Mouse (Mus musculus): Measurements from ENCODE around the gene Tor2a. TPM values are rescaled to one million over a fixed set of nuclear protein-coding genes. Genes with fewer than 3 reads are reported as not detected.

Gene Tor2a
- total and polyA plus RNA-seq, 3 experiments = 33.3 to 53.8 (median 41.4) TPM

DNA sequence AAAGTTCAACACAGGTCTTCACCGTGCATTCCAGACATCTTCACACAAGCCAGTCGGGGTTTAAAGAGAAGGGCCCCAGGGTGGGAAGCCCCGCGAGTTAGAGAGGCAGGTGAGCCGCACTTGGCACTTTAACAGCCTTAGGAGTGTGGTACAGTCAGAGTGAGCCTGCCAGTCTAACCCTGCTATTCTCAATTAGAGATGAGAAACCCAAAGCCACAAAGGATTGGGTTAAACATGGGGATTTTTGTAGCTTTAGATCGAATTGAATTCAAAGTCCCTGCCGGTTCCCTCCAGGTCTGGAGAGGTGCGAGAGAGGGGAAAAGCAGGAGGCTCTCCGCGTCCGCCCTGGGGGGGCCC is 16.1 kb upstream of the Tor2a start, which contains the start of gene 6330409D20Rik:
6330409D20Rik (minus strand) TSS at position 101 of the 357 bp plus-strand sequence.
- Histone ChIP-seq H3K36me3 (replicated peaks in 1 of 2; ENCODE audit: control insufficient read depth in 1 of 2, insufficient read depth in 1 of 2, low read length in 1 of 2) (peaks cover 48 to 91% of the 10 kb centered on the region in 2 experiments), H3K9me3 (replicated peaks; ENCODE audit: low read length) (no peaks in the 10 kb centered on the region), H3K4me2 (ENCODE audit: insufficient read depth, low read depth, poor library complexity, severe bottlenecking) (no peak within 1 kb of the TSS), H3K27ac (ENCODE audit: insufficient read depth, low read depth) (no peak within 1 kb of the TSS), H3K4me1 (ENCODE audit: control insufficient read depth in 1 of 2, insufficient read depth in 2 of 2) (peaks cover 4 to 12% of the 10 kb centered on the region in 2 experiments; a peak in 3 of 4 replicates), H3K27me3 (replicated peaks) (no peaks in the 10 kb centered on the region), H3K4me3 (replicated peaks in 1 of 3; ENCODE audit: low read depth in 2 of 3, low read length in 2 of 3, poor library complexity in 1 of 3) (no peak within 1 kb of the TSS), H3K79me2 (replicated peaks; ENCODE audit: control insufficient read depth, extremely low read depth, insufficient read depth, poor library complexity, severe bottlenecking) (no peaks in the 10 kb centered on the region), H3K9ac (ENCODE audit: insufficient read depth, low read depth) (no peak within 1 kb of the TSS)
- dilution Hi-C loops (cut with MboI; ENCODE audit: extremely low pct_ligation_motif_present, extremely low pct_unique_long_range_greater_than_20kb, low sequenced_read_pairs) = no loop called here
- DNase-seq (ENCODE audit: extremely low read depth) = no peak
- in situ Hi-C loops (cut with MboI; ENCODE audit: low pct_ligation_motif_present, low pct_unique_long_range_greater_than_20kb, low sequenced_read_pairs) = no loop called here
- TF ChIP-seq ETS1 (conservative IDR thresholded peaks at IDR 0.05; ENCODE audit: low read depth, low read length) (no peak), RAD21 (IDR thresholded peaks at IDR 0.05; ENCODE audit: low read depth, low read length) (no peak), ZNF384 (IDR thresholded peaks at IDR 0.05; ENCODE audit: low read depth, low read length) (no peak), MAFK (IDR thresholded peaks at IDR 0.05; ENCODE audit: insufficient replicate concordance, low read length) (no peak), ZMIZ1 (IDR thresholded peaks at IDR 0.05; ENCODE audit: low read depth, low read length) (no peak), CHD2 (IDR thresholded peaks at IDR 0.05; ENCODE audit: low read length) (no peak), CTCF (conservative IDR thresholded peaks at IDR 0.05 in 1 of 2, IDR thresholded peaks at IDR 0.05 in 1 of 2; ENCODE audit: low read depth in 2 of 2, low read length in 2 of 2) (no peak), MEF2A (IDR thresholded peaks at IDR 0.05; ENCODE audit: borderline replicate concordance, low read depth, low read length) (no peak), TCF12 (IDR thresholded peaks at IDR 0.05; ENCODE audit: low read depth, low read length) (no peak), TBP (conservative IDR thresholded peaks at IDR 0.05; ENCODE audit: low read depth, low read length) (no peak), SMC3 (IDR thresholded peaks at IDR 0.05; ENCODE audit: low read depth, low read length) (no peak), JUN (IDR thresholded peaks at IDR 0.05; ENCODE audit: insufficient read depth, low read depth, low read length) (no peak), MAZ (IDR thresholded peaks at IDR 0.05; ENCODE audit: low read depth, low read length) (no peak), KAT2A (IDR thresholded peaks at IDR 0.05; ENCODE audit: insufficient replicate concordance, low read length) (no peak), RCOR1 (conservative IDR thresholded peaks at IDR 0.05; ENCODE audit: low read depth, low read length) (no peak), BHLHE40 (IDR thresholded peaks at IDR 0.05; ENCODE audit: low read depth, low read length) (no peak), MAX (IDR thresholded peaks at IDR 0.05; ENCODE audit: low read length) (no peak), NRF1 (IDR thresholded peaks at IDR 0.05; ENCODE audit: low read depth, low read length) (no peak), ZKSCAN1 (IDR thresholded peaks at IDR 0.05; ENCODE audit: borderline replicate concordance, low read depth, low read length) (no peak)

All from CH12.LX (cell line).